Mouse (Mus musculus) right cerebral cortex, adult 18-20 months (tissue): ENCODE data around the gene Zfp326.
"Not testable (repeated sequence)": the region's sequence is repeated elsewhere in the genome, so short reads cannot be mapped to it uniquely, and the experiment has no call there.

Source experiments
- DNase-seq: peaks from one replicate; pipeline ENCODE4 v3.0.0; 2022; ENCODE audit warnings: mixed read lengths

Zfp326 gene

DNA sequence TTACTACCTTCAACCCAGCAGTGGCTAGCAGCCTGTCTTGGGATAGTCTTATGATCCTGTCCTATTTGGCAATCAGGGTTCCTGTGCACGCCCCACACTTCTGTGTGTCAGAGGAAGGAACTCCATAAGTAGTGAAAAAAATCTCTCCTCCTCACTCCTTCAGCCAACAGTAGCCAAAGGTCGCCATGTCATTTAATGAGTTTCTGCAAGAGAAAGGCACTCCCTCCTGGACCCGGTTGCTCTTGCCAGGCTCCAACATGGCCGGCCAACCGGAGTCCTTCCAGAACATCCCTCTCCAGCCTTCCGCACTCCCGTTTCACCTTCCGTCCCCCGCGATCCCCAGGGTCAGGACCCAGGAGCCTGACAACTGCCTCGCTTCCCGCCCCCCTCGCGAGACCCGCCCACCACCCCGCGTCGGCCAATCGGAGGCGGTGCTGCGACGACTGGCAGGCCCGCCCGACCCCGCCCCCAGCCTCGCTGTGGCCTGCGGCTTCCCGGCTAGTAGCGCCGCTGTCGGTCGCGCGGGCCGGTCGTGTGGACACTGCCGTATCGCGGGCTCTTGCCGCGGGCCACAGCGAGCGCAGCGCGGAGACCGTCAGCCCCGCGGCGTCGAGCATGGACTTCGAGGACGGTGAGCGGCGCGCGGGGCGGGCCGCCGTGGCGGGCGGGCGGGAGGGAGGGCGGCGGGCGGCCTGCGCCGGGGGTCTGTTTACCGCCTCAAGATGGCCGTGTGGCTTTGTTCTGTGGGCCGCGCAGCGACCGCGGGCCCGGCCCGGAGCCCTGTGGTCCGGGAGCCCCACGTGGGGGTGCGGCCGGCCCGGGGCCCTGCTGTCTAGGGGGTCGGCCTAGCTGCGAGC lies at the start of gene Zfp326:
TSS of gene Zfp326 (plus strand) at position 498 of the 857 bp plus-strand sequence.
- peak; percentile 87 for DNase-seq

DNA sequence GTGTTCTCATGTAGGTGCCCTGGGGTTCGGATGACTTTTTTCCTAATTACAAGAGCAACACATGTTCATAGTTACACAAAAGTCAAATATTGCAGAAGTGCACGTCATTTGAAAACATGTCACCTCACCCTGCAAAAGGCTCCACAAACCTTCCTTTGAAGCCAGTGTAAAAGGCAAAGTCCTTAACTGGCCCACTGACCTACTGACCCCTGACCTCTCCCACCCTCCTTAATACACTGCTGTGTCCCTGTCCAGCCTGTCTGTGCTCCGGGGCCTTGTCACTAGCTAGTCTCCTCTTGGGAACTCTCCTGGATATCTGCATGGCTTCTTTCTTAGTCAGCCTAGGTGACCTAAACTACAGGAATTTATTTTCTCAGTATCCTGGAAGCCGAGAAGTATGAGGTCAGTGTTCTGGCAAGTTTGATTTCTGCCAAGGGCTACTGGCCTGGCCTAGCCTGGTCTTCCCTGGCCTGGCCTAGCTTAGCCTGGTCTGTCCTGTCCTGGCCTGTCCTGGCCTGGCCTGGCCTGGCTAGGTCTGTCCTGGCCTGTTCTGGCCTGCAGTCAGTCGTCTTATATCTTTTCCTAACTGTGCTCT lies 49.4 kb upstream of the Zfp326 start:
- DNase-seq, result no peak

DNA sequence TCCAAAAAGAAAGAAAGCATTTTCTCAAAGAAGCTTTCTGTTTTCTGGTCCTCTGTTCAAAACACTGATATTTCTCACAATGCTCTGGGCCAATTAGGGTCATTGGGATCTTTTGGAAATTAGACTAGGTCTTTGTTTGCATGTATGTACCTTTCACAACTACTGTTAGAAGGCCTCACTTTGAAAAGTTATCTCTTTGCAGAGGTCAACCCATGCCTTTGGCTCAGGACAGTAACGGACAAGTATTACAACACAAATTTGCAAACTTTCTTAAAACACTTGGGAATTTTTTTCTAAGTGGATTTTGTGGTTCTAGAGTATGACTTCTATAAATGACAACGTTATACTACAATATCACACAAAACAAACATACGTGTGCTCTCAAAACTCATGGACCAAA lies 48.3 kb upstream of the Zfp326 start:
- DNase-seq, result no peak

DNA sequence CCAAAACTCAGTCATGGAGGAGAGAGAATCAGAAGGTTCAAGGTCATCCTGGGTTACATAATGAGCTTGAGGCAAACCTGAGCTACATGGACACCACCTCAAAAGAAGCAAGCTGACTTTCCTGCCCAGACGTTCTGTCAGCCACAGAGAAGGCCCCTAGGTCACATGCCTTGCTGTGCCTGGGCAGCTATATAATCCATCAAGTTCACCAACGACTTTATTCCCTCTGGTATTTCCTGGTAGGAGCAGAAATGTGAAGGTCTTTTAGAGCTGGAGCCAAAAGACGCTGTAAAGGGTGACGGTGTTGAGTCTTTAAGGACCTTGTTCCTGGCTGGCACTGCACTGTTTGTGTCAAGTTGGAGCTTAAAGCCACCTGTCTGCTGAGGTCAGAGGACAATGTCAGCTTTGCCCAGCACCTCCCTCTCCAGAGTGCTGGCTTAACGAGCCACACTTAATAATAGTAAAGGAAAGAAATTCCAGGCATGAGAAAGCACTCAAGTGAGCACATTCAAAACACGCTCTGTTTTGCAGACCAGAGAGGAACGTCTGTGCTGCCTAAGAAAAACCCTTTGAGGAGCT lies 47.3 kb upstream of the Zfp326 start:
- DNase-seq, result no peak

DNA sequence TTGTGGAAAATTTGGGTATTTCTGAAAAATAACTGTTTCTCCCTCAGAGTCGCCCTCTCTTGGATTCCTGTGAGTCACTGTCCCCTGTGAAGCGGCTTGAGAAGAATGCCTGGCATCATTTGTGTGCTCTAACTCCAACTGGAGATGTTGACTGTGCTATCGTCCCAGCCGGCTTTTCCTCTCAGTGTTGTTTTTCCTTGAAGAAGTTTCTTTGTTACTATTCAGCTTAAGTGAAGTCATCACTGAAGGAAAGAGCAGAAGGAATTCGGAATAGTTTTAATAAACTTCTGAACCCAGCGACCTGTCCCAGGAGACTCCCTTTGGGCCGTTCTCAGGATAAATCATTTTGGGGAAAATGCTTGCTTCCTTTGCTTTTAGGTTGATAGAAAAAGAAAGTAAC lies 44.2 kb upstream of the Zfp326 start:
- no peak for DNase-seq

DNA sequence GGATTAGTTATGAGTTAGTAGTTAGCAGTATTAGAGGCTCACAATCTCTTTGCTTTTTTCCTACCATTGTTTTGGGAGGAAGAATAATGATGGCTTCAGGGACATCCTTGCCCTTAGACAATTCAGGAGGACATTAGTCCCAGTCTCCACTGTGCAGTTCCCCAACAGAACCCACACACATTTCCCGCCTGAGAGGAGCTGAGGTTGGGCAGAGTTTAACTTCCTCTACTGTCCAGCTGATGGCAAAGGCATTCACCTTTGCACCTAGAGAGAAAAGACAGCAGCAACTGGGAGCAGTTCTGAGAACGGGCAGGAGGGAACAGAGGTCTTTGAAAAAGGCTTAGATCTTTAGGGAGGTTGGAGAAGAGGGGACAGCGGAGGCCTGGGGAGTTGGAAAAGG lies 42.4 kb upstream of the Zfp326 start:
- DNase-seq, result no peak

DNA sequence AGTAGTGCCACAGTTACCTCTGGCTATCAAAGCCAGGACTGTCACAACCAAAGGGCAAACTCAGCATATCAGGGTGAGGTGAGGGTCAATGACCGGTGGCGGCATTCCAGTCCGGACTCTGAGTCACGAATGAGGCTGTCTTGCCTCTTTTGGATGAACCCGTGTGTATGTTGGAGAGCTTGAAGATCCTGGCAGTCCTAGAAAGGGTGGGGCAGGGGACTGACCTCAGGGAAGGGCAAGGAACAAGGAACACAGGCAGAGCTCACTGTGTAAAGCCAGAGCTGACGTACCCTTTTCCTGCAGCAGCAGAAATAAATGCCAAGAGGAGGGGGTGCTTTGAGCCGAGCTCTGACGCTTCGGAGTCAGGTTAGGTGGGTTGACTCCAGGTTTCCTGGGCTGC lies 40.4 kb upstream of the Zfp326 start:
- DNase-seq, result no peak

DNA sequence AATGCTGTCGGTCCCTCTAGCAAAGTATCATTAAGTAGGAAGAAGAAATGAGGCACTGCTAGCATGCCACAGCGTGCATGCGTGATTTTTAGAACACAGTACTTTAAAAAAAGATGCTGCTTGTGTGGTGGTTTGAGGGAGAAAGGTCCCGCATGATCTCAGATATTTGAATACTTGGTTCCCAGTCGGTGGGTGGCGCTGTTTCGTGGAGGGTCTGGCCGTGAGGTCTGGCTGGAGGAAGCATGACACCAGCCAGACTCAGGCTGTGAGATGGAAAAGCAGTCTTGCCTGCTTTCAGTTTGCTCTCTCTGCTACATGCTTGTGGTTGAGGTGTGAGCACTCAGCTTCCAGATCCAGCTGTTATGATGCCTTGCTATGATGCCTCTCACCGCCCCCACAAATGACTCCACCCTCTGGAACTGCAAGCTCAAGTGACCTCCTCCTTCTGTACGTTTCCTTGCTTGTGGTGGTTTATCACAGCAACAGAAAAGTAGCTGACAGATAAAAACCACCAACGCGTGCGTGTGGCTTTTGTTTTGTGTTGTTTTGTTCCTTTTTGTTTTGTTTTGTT lies 36.5 kb upstream of the Zfp326 start:
- no peak for DNase-seq

DNA sequence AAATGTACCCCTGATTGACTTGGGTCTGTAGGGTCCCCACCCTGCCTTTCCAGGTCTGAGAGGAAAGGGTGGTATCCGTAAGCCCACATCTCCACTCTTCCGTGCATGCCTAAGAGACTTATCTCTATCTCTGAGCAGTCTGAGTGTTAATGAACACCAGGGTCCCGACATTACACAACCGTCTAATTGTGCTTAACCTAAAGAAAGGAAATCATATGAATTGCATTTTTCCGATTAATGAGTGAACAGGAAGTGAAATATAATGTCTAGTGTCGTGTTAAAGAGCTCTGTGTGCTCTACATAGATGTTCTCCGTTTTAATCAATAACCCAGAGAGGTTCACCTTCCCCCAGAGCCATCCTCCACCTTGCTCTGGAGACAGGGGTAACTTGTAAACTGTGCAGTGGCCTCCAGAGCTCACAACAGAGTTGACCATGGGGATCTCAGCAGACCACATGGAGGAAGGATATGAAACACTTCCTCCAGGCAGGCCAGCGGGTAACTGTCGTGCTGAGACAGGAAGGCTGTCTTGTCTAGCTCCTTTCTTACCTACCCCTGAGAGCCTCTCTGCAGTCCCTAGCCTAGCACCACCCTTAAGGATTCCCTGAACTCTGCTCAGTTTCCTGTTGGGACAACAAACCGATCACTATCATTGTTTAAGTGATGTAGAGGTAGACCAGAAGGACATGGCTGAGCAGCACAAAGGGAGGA lies 32.2 kb upstream of the Zfp326 start:
- DNase-seq, result no peak

DNA sequence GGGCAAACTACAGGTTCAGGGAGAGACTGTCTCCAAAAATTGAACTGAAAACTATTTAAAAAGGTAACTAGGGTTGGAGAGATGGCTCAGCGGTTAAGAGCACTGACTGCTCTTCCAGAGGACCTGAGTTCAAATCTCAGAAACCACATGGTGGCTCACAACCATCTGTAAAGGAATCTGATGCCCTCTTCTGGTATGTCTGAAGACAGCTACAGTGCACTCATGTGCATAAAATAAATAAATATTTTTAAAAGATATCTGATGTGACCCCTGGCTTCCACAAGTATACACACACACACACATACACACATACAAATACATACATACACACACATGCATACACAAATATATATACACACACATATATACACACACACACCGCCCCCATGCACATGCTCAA lies 31.3 kb upstream of the Zfp326 start:
- no peak for DNase-seq

DNA sequence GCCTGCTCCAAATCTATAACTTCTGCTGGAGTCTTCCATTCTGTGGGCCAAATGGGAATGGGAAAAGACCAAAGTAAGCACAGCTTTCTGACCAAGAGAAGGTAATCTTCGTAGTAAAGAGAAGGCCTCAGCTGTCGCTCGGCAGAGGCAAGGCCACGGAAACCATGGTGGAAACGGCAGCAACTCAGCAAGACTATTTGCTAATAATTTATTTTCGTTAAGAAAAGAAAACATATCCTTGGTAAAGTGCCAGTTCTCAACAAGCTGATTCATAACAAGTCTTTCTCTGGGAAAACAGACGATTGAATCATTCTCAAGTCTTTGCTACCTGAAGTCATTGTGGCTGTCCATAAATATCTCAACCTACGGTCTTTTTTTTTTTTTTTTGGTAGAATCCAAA lies 28.6 kb upstream of the Zfp326 start:
- no peak for DNase-seq

DNA sequence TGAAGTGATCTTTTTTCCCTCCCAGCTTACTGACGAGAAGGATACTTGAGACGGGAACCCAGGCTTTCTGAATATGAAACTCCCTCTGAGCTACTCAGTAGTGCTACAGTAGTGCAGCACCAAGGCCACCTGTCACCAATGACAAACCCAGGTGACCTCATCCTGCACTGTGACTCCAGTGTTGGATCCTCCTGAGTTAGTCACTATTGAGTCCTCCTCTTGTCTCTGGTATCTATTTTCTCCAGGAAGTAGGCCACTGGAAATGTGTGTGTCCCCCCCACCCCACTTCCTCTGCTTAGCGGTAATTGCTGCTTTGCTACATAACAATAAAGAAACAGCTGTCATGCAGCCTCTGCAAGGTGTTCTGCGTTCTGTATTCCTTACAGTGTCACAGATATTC lies 27.1 kb upstream of the Zfp326 start:
- DNase-seq, result no peak

DNA sequence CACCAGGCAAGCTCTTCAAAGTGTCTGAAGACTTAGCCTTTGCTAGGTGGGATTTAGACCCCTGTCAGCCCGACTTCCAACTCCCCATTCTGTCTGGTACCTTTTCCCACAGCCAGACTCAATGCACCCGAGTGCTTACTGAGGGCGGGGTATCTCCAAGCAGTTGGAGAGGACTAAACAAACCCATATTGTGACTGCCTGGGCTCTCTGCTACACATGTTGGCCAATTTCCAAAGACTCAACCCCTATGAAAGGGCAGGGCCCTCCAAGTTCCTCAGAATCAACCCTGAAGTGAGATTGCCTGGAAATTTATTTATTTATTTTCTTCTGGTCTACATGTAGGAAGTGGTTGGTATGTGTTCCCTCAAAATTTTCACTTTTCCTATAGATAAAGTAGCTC lies 26.7 kb upstream of the Zfp326 start:
- DNase-seq, result no peak

DNA sequence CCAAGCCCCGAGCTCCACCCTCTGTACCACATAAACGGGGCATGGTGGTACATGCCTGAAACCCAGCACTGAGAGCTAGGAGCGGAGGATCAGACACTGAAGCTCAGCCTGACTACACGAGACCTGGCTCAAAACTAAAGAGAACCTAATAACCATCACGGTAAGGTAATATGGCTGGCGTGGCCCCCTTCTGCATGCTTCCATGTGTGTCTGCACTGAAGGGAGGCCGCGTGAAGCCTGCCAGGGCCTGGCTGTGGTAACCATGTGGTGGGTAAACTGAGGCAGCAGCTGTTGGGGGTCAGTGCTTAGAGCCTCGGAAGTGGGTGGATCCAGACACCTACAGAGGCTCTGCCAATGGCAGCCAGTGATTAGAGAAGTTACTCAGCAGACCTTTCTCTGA lies 23.1 kb upstream of the Zfp326 start:
- no peak for DNase-seq

DNA sequence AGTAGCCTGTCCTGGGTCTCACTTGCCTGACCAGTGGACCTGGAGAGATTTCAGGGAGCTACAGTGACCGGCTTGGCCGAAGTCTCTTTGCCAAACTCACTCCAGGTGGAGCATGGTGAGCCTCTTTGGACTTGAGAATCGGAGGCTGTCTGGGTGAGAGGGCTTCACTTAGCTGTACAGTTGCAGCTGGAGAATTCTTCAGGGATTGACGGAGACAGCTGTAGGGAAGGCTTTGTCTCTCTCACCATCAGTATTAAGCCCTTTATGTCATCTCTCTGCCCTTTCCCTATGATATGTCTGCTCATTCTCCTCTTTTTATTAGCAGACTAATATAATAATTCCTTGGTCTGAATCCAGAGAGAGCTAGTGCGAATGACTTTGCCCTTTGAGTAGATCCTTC lies 18.9 kb upstream of the Zfp326 start:
- no peak for DNase-seq

DNA sequence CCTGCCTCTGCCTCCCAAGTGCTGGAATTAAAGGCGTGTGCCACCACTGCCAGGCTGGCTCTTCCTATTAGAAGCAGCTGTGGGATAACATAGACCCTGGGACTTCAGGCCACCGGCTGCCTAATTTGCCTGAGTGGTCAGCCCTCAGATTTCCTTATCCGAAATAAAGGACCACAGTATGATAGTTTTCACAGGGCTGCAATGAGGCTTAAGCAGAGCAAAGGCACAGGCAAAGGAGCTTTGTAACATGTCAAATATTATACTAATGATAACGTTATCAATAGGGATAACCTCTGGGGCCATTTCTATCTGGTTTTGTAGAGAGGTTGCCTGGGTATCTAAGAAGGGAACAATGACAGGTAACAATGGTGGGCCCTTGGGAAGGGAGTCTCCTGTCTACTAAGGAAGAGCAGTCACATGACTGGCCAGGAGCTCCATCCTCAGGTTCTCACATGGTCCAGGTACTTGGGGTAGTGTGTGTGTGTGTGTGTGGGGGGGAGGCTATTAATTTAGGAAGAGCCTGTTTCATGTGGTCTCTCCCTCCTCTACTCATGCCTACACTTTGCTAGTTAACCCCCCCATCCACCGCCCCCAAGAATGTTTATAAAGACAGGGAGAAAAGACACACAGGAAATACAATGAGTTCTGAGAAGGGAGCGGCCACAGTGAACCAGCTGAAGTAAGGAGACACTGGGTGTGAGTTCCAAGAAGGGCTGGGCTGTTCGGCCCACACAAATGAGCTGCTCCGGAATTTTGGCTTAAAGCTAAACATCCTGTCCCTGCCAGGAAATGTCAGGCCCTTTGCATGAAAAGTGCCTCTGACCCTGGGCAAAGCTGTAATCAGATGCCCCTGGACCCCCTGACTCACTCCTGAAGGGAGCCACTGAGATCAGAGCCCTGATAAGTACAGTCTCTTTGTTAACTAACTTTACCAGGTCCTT lies 17.3 kb upstream of the Zfp326 start:
- DNase-seq, result no peak

DNA sequence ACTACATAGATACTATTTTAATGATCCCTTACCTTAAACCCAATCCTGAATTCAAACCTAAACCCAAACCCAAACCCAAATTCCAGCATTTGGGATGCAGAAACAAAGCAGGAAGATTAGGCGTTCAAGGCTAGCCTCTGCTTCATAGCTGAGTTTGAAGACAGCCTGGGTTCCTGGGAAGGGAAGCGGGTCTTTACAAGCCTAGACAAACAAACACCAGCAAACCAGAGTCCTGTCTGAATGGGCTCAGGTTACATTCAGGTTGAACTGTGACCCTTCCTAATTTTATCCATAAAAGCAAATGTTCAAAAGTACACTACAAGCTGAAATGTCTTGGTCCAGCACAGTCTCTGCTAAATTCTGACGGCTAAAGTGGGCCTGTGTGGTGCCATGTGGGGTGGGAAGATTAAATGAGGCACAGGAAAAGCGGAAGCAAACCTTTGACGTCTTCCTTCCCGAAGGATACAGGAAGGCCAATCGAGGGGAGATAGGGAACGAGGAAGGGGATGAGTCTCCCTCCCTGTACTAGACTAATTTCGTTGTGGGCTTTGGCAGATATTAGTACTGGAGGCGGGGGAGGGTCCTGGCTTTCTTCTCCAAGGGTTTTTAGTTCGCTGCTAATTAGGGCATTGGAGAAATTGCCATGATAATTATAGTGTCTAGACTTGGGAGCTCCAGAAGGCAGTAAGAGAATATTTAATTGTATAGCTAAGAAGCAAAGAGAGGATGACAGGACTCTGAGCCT lies 16.5 kb upstream of the Zfp326 start:
- no peak for DNase-seq

DNA sequence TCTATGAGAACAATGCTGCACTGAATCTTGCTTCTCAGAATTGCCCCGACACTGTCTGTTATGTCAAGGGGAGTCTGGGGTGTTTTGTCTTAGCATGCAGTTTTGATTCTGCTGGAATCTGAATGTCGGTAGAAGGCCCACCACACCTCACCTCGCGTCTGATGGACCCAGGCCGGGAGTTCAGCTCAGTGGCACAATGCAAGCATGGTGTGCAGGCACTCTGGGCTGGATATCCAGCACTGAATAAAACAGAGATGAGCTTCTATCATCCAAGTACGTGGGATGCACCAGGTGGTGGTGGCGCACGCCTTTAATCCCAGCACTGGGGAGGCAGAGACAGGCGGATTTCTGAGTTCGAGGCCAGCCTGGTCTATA lies 15.9 kb upstream of the Zfp326 start:
- no peak for DNase-seq

DNA sequence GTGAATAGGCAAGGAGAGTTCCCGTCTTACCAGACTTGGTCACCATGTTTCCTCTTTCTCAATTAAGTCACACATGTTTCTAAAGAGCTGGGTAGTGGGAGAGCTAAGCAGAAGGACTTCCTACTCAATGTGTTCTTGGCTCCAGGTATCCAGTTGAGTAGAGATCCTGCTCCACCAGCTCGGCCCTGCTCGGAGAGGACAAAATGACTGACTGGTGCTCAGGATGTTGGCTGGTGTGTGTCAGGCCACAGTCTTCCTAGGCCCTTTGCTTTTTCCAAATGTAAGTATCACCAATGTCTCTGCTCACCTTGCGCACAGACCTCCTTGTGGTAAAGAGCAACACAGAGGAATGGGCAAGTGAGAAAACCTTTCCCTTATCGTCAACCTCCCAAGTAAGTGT lies 14.7 kb upstream of the Zfp326 start:
- no peak for DNase-seq

DNA sequence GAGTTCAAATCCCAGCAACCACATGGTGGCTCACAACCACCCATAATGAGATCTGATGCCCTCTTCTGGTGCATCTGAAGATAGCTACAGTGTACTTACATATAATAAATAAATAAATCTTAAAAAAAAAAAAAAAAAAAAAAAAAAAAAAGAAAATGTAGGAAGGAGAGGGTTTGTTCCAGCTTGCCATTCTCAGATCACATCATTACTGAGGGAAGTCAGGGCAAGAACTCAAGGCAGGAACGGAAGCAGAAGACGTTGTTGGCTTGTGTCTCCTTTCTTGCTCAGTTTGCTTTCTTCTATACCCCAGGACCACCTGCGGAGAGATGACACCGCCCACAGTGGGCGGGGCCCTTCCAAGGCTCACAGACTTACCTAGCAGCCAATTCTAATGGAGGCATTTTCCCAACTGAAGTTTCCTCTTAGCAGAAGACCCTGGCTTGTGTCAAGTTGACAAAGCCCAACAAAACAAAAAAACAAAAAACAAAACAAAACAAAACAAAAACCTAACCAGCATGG lies 11.2 kb upstream of the Zfp326 start:
- not testable (repeated sequence) for DNase-seq

DNA sequence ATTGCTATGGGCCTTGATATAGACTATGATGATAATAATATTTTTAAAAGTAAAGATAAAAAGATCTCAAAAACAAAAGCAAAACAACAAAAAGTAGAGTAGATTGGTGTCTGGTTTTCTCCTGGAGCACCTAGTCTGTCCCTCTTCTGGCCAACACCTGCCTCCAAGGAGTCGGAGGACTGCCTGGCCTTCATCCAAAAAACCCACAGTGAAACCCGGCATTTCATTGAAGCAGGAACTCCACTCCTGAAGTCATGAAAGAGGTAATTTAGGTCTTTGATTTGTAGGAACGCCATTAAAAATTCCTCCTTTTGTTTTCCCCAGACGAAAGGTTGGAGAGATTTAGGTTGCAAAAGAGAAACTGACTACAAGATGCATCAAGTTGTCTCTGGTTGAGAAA lies 8.9 kb upstream of the Zfp326 start:
- DNase-seq, result no peak
